In genomic region chr10:125981938-125982337, GRCm38 (mm10) we compare ENCODE assay signal across 22 mouse cellular contexts. TPM values are rescaled to one million over a fixed set of nuclear protein-coding genes. Genes with fewer than 3 reads are reported as not detected.
DNase-seq lines count a peak whose midpoint lies in the region; ATAC-seq and TF ChIP-seq lines count a peak whose summit lies in the region.
"Had no signal": no experiment of that assay in that cellular context is flagged by ENCODE, and none has a peak within 500 bp of the region (broad histone marks: within the 10 kb centered on the region; RNA-seq: fewer than 3 reads in every experiment).

No protein-coding gene starts in this region.

- no peaks in the 10 kb centered on the region for H3K36me3 ChIP-seq in forebrain, embryonic 11.5 days (ENCODE audit: control insufficient read depth, insufficient read depth, low read length)
- H3K36me3 ChIP-seq in forebrain, embryonic 13.5 days (ENCODE audit: poor library complexity, severe bottlenecking) = no peaks in the 10 kb centered on the region
- H3K36me3 ChIP-seq in limb, embryonic 14.5 days (ENCODE audit: control insufficient read depth, insufficient read depth, low read length) = peaks cover 64% of the 10 kb centered on the region
- peaks cover 95% of the 10 kb centered on the region for H3K36me3 ChIP-seq in limb, embryonic 10.5 days
- H3K36me3 ChIP-seq: heart, embryonic 10.5 days; hindbrain, embryonic 12.5 days; neural tube, embryonic 12.5 days had no signal

- no peaks in the 10 kb centered on the region for H3K9me3 ChIP-seq in forebrain, embryonic 11.5 days (ENCODE audit: control insufficient read depth, low read length)
- no peaks in the 10 kb centered on the region for H3K9me3 ChIP-seq in forebrain, embryonic 13.5 days (replicated peaks)
- H3K9me3 ChIP-seq in limb, embryonic 14.5 days (ENCODE audit: control insufficient read depth, low read length) = no peaks in the 10 kb centered on the region
- H3K9me3 ChIP-seq in limb, embryonic 10.5 days (replicated peaks) = no peaks in the 10 kb centered on the region
- H3K9me3 ChIP-seq: embryonic facial prominence, embryonic 12.5 days; heart, embryonic 10.5 days; hindbrain, embryonic 12.5 days; limb, embryonic 13.5 days; neural tube, embryonic 12.5 days had no signal

- WGBS in forebrain, embryonic 11.5 days = 94% methylated on average over 5 of the region's 5 CpGs
- 91% methylated on average over 5 of the region's 5 CpGs for WGBS in forebrain, embryonic 13.5 days
- 84% methylated on average over 5 of the region's 5 CpGs for WGBS in limb, embryonic 14.5 days
- 90% methylated on average over 5 of the region's 5 CpGs for WGBS in limb, embryonic 10.5 days

- no peaks in the 10 kb centered on the region for H3K27me3 ChIP-seq in forebrain, embryonic 11.5 days (ENCODE audit: control insufficient read depth, insufficient read depth, low read length)
- no peaks in the 10 kb centered on the region; the same call in 1 of the 2 replicates for H3K27me3 ChIP-seq in forebrain, embryonic 13.5 days
- H3K27me3 ChIP-seq in limb, embryonic 14.5 days (ENCODE audit: control insufficient read depth, insufficient read depth, low read length) = no peaks in the 10 kb centered on the region
- no peaks in the 10 kb centered on the region for H3K27me3 ChIP-seq in limb, embryonic 10.5 days (ENCODE audit: low read depth, poor library complexity, severe bottlenecking)
- H3K27me3 ChIP-seq: CH12.LX; embryonic facial prominence, embryonic 12.5 days; hindbrain, embryonic 12.5 days; limb, embryonic 13.5 days; neural tube, embryonic 12.5 days had no signal

- H3K4me3 ChIP-seq in forebrain, embryonic 11.5 days (ENCODE audit: low read depth, low read length) = no peak overlapping the region
- no peak overlapping the region for H3K4me3 ChIP-seq in forebrain, embryonic 13.5 days
- H3K4me3 ChIP-seq in limb, embryonic 14.5 days (replicated peaks; ENCODE audit: low read length) = no peak overlapping the region
- no peak overlapping the region for H3K4me3 ChIP-seq in limb, embryonic 10.5 days
- H3K4me3 ChIP-seq: embryonic facial prominence, embryonic 12.5 days; heart, embryonic 10.5 days; hindbrain, embryonic 12.5 days; limb, embryonic 13.5 days; neural tube, embryonic 12.5 days had no signal

- ATAC-seq in forebrain, embryonic 11.5 days (replicated peaks; ENCODE audit: low FRiP score) = no peak
- no peak for ATAC-seq in forebrain, embryonic 13.5 days
- ATAC-seq in limb, embryonic 14.5 days (ENCODE audit: low FRiP score, low read depth) = no peak

- intact Hi-C loops in heart, postnatal 14 days (cut with DNase I) = no loop called here

- H3K4me1 ChIP-seq in forebrain, embryonic 11.5 days (replicated peaks; ENCODE audit: control insufficient read depth, insufficient read depth, low read length) = no peaks in the 10 kb centered on the region
- H3K4me1 ChIP-seq in forebrain, embryonic 13.5 days = no peaks in the 10 kb centered on the region
- peaks cover 44% of the 10 kb centered on the region for H3K4me1 ChIP-seq in limb, embryonic 14.5 days (ENCODE audit: control insufficient read depth, insufficient read depth, low read length)
- H3K4me1 ChIP-seq in limb, embryonic 10.5 days = peaks cover 53% of the 10 kb centered on the region

- H3K9ac ChIP-seq in forebrain, embryonic 11.5 days (ENCODE audit: low read length) = no peak overlapping the region
- H3K9ac ChIP-seq in forebrain, embryonic 13.5 days = no peak overlapping the region
- H3K9ac ChIP-seq in limb, embryonic 14.5 days (ENCODE audit: low read depth, low read length, severe bottlenecking) = no peak overlapping the region
- H3K9ac ChIP-seq: embryonic facial prominence, embryonic 12.5 days; hindbrain, embryonic 12.5 days; limb, embryonic 13.5 days; neural tube, embryonic 12.5 days had no signal

- TF ChIP-seq POLR2A in limb, embryonic 14.5 days (IDR thresholded peaks at IDR 0.05; ENCODE audit: borderline replicate concordance, extremely low read depth, insufficient read depth, insufficient read length) = no peak

- DNase-seq in forebrain, embryonic 11.5 days (ENCODE audit: low spot score) = peak; percentile 27
- DNase-seq in limb, embryonic 14.5 days (ENCODE audit: low spot score) = no peak
- no peak for DNase-seq in limb, embryonic 10.5 days (ENCODE audit: low spot score)
- peak; percentile 47 for DNase-seq in Muller cell, postnatal 12 days (ENCODE audit: inconsistent ontology term)
- DNase-seq in gonadal fat pad, adult 2 months (ENCODE audit: low read depth) = peak; percentile 98
- no peak for DNase-seq in heart, postnatal 14 days
- DNase-seq in kidney, adult 9 months = no peak
- DNase-seq: adrenal gland, adult 2 months; cerebellum, adult 8-10 months; gastrocnemius, postnatal 10 days; kidney, postnatal 4 days; right cerebral cortex, adult 18-20 months; thymus, adult 18-20 months had no signal

- H3K27ac ChIP-seq in forebrain, embryonic 11.5 days (ENCODE audit: low read depth, low read length) = no peak overlapping the region
- H3K27ac ChIP-seq in forebrain, embryonic 13.5 days = no peak overlapping the region
- H3K27ac ChIP-seq in limb, embryonic 14.5 days (replicated peaks; ENCODE audit: low read depth, low read length) = 0 out of 2 replicates have a peak overlapping the region, but pooled peaks have one; percentile 20
- no peak overlapping the region for H3K27ac ChIP-seq in limb, embryonic 10.5 days
- H3K27ac ChIP-seq: embryonic facial prominence, embryonic 12.5 days; heart, embryonic 10.5 days; hindbrain, embryonic 12.5 days; neural tube, embryonic 12.5 days had no signal

- no peak overlapping the region for H3K4me2 ChIP-seq in forebrain, embryonic 11.5 days (ENCODE audit: low read depth, low read length, severe bottlenecking)
- no peak overlapping the region for H3K4me2 ChIP-seq in forebrain, embryonic 13.5 days
- no peak overlapping the region for H3K4me2 ChIP-seq in limb, embryonic 14.5 days (replicated peaks; ENCODE audit: low read depth, low read length, severe bottlenecking)
- H3K4me2 ChIP-seq: embryonic facial prominence, embryonic 12.5 days; hindbrain, embryonic 12.5 days; midbrain, embryonic 11.5 days; neural tube, embryonic 12.5 days had no signal

RNA-seq across cellular contexts. Expression of gene Lrig3, which starts 16.0 kb away (rescaled TPM):
- 10.9 and 11.2 TPM in 2 replicates for polyA plus RNA-seq in forebrain, embryonic 11.5 days (2014; fragmentation: Nextera tagmentation; extraction: Ambion mirVana)
- polyA plus RNA-seq in forebrain, embryonic 13.5 days (2015; fragmentation: Nextera tagmentation; extraction: Ambion mirVana) = 2.4 and 3.0 TPM in 2 replicates
- 84.9 and 106 TPM in 2 replicates for polyA plus RNA-seq in limb, embryonic 14.5 days (2012; rRNA removed)
- 47.0 and 61.6 TPM in 2 replicates for polyA plus RNA-seq in limb, embryonic 14.5 days (2014; fragmentation: Nextera tagmentation; extraction: Ambion mirVana)
- 31.6 and 49.9 TPM in 2 replicates for polyA plus RNA-seq in limb, embryonic 10.5 days (2016; fragmentation: Nextera tagmentation; extraction: Ambion mirVana)
- 6.2 and 7.5 TPM in 2 replicates for polyA plus RNA-seq in gonadal fat pad, adult 2 months (2012; rRNA removed)
- total RNA-seq in heart, postnatal 14 days (2021) = 1 to 10 TPM; 2.2 to 2.5 TPM
- total RNA-seq: CH12.LX, MEL had no signal

Comparison
In these comparisons a context has a peak if more than half of its experiments do, and no peak if none do; other contexts are left out.
1. DNase-seq: peak in forebrain, embryonic 11.5 days (single experiment), Muller cell, postnatal 12 days (single experiment) and gonadal fat pad, adult 2 months (single experiment); none in limb, embryonic 14.5 days (single experiment), limb, embryonic 10.5 days (single experiment), heart, postnatal 14 days (0 of 2) and kidney, adult 9 months (single experiment).